Mouse (Mus musculus): ENCODE results near the gene Ppp1r12b. TPM values are rescaled to one million over a fixed set of nuclear protein-coding genes. Genes with fewer than 3 reads are reported as not detected.

Gene Ppp1r12b
- total and polyA plus RNA-seq, 3 experiments: 0.64 to 1.8 (median 1.6) TPM

GRCm38 (mm10) chr1:134847851-134848250, 107.9 kb downstream of the Ppp1r12b start:
- Histone ChIP-seq H3K27ac (ENCODE audit: insufficient read depth, low read depth) (no peak overlapping the region), H3K79me2 (replicated peaks; ENCODE audit: control insufficient read depth, extremely low read depth, insufficient read depth, poor library complexity, severe bottlenecking) (no peaks in the 10 kb centered on the region), H3K9ac (ENCODE audit: insufficient read depth, low read depth) (no peak overlapping the region), H3K4me3 (replicated peaks in 1 of 3; ENCODE audit: low read depth in 2 of 3, low read length in 2 of 3, poor library complexity in 1 of 3) (no peak overlapping the region), H3K36me3 (replicated peaks in 1 of 2; ENCODE audit: control insufficient read depth in 1 of 2, insufficient read depth in 1 of 2, low read length in 1 of 2) (peaks cover 0 to 7% of the 10 kb centered on the region in 2 experiments), H3K9me3 (replicated peaks; ENCODE audit: low read length) (no peaks in the 10 kb centered on the region), H3K4me1 (ENCODE audit: control insufficient read depth in 1 of 2, insufficient read depth in 2 of 2) (peaks cover 20 to 32% of the 10 kb centered on the region in 2 experiments), H3K27me3 (replicated peaks) (no peaks in the 10 kb centered on the region), H3K4me2 (ENCODE audit: insufficient read depth, low read depth, poor library complexity, severe bottlenecking) (no peak overlapping the region)
- dilution Hi-C loops (cut with MboI; ENCODE audit: extremely low pct_ligation_motif_present, extremely low pct_unique_long_range_greater_than_20kb, low sequenced_read_pairs) (no loop called here), in situ Hi-C loops (cut with MboI; ENCODE audit: low pct_ligation_motif_present, low pct_unique_long_range_greater_than_20kb, low sequenced_read_pairs) (loop anchor here (25.0 kb wide), 1 partner anchor 186 kb away; no protein-coding TSS in a partner anchor)
- DNase-seq (ENCODE audit: extremely low read depth): no peak
- TF ChIP-seq MYC (IDR thresholded peaks at IDR 0.05; ENCODE audit: low read depth, low read length) (no peak), NELFE (IDR thresholded peaks at IDR 0.05; ENCODE audit: low read depth, low read length) (no peak), JUN (IDR thresholded peaks at IDR 0.05; ENCODE audit: insufficient read depth, low read depth, low read length) (no peak), POLR2A (IDR thresholded peaks at IDR 0.05; ENCODE audit: low read depth, low read length) (no peak), TCF12 (IDR thresholded peaks at IDR 0.05; ENCODE audit: low read depth, low read length) (no peak), NRF1 (IDR thresholded peaks at IDR 0.05; ENCODE audit: low read depth, low read length) (no peak), PAX5 (IDR thresholded peaks at IDR 0.05; ENCODE audit: low read length) (no peak), RCOR1 (conservative IDR thresholded peaks at IDR 0.05; ENCODE audit: low read depth, low read length) (no peak)

- TF ChIP-seq NRF1 (IDR thresholded peaks at IDR 0.05; ENCODE audit: low read depth, low read length) (no peak), TCF12 (IDR thresholded peaks at IDR 0.05; ENCODE audit: low read depth, low read length) (no peak), MEF2A (IDR thresholded peaks at IDR 0.05; ENCODE audit: borderline replicate concordance, low read depth, low read length) (no peak), SMC3 (IDR thresholded peaks at IDR 0.05; ENCODE audit: low read depth, low read length) (no peak), MAZ (IDR thresholded peaks at IDR 0.05; ENCODE audit: low read depth, low read length) (no peak), EP300 (IDR thresholded peaks at IDR 0.05; ENCODE audit: low read length) (no peak), HCFC1 (IDR thresholded peaks at IDR 0.05; ENCODE audit: low read depth, low read length) (no peak), POLR2AphosphoS2 (IDR thresholded peaks at IDR 0.05; ENCODE audit: low read depth, low read length) (no peak), GABPA (IDR thresholded peaks at IDR 0.05; ENCODE audit: insufficient replicate concordance, low read depth, low read length) (no peak), ZC3H11A (IDR thresholded peaks at IDR 0.05; ENCODE audit: low read depth, low read length) (no peak), RAD21 (IDR thresholded peaks at IDR 0.05; ENCODE audit: low read depth, low read length) (no peak), IRF4 (IDR thresholded peaks at IDR 0.05; ENCODE audit: low read depth, low read length) (no peak)
- Histone ChIP-seq H3K36me3 (replicated peaks in 1 of 2; ENCODE audit: control insufficient read depth in 1 of 2, insufficient read depth in 1 of 2, low read length in 1 of 2) (peaks cover 0 to 1% of the 10 kb centered on the region in 2 experiments), H3K4me2 (ENCODE audit: insufficient read depth, low read depth, poor library complexity, severe bottlenecking) (no peak overlapping the region), H3K9ac (ENCODE audit: insufficient read depth, low read depth) (no peak overlapping the region), H3K4me1 (ENCODE audit: control insufficient read depth in 1 of 2, insufficient read depth in 2 of 2) (peaks cover 10 to 22% of the 10 kb centered on the region in 2 experiments), H3K79me2 (replicated peaks; ENCODE audit: control insufficient read depth, extremely low read depth, insufficient read depth, poor library complexity, severe bottlenecking) (no peaks in the 10 kb centered on the region), H3K4me3 (replicated peaks in 1 of 3; ENCODE audit: low read depth in 2 of 3, low read length in 2 of 3, poor library complexity in 1 of 3) (no peak overlapping the region), H3K27me3 (replicated peaks) (no peaks in the 10 kb centered on the region), H3K9me3 (replicated peaks; ENCODE audit: low read length) (no peaks in the 10 kb centered on the region), H3K27ac (ENCODE audit: insufficient read depth, low read depth) (no peak overlapping the region)
- no peak for DNase-seq (ENCODE audit: extremely low read depth)
- dilution Hi-C loops (cut with MboI; ENCODE audit: extremely low pct_ligation_motif_present, extremely low pct_unique_long_range_greater_than_20kb, low sequenced_read_pairs) (no loop called here), in situ Hi-C loops (cut with MboI; ENCODE audit: low pct_ligation_motif_present, low pct_unique_long_range_greater_than_20kb, low sequenced_read_pairs) (loop anchor here (25.0 kb wide), 1 partner anchor 184 kb away; no protein-coding TSS in a partner anchor)
Observed at GRCm38 (mm10) chr1:134846295-134846988, 109.3 kb downstream of the Ppp1r12b start.

Data from CH12.LX (cell line).